Mouse (Mus musculus) midbrain, embryonic 15.5 days (tissue): ENCODE measurements around the gene Lce3e. TPM values are rescaled to one million over a fixed set of nuclear protein-coding genes. Genes with fewer than 3 reads are reported as not detected.

Experiments used
- ATAC-seq: fragments of 200-750 bp; cut with Nextera tagmentation; replicated peaks from 2 replicates; pipeline ENCODE4 v1.8.0; 2017; ENCODE audit warnings: moderate TSS enrichment
- H3K27ac ChIP-seq: fragments of 300-500 bp; sonication (generic); 2 replicates; pipeline ENCODE4 v1.5.1; 2015; ENCODE audit warnings: mild to moderate bottlenecking, inconsistent platforms
- H3K27me3 ChIP-seq: fragments of 300-500 bp; sonication (generic); replicated peaks from 2 replicates; pipeline ENCODE4 v1.6.1; 2015; ENCODE audit warnings: inconsistent platforms
- H3K36me3 ChIP-seq: fragments of 300-500 bp; sonication (generic); replicated peaks from 2 replicates; pipeline ENCODE4 v1.6.1; 2015; ENCODE audit warnings: inconsistent platforms
- H3K4me1 ChIP-seq: fragments of 300-500 bp; sonication (generic); 2 replicates; pipeline ENCODE4 v1.6.1; 2015; ENCODE audit warnings: inconsistent platforms
- H3K4me2 ChIP-seq: fragments of 300-500 bp; sonication (generic); 2 replicates; pipeline ENCODE4 v1.6.1; 2015; ENCODE audit warnings: inconsistent platforms, mild to moderate bottlenecking, moderate library complexity
- H3K4me3 ChIP-seq: fragments of 300-500 bp; sonication (generic); 2 replicates; pipeline ENCODE4 v1.5.1; 2015; ENCODE audit warnings: mild to moderate bottlenecking, inconsistent platforms
- H3K9ac ChIP-seq: fragments of 300-500 bp; sonication (generic); 2 replicates; pipeline ENCODE4 v1.6.1; 2015; ENCODE audit warnings: mild to moderate bottlenecking, inconsistent platforms
- H3K9me3 ChIP-seq: fragments of 300-500 bp; sonication (generic); 2 replicates; pipeline ENCODE4 v1.6.1; 2016; ENCODE audit warnings: inconsistent platforms
- WGBS: fragments of 180-500 bp; shearing (Covaris S2); methylation state at CpG from one replicate; pipeline ENCODE4 v1.1.7; 2015; ENCODE audit warnings: mixed read lengths; 5-methylcytosine and 5-hydroxymethylcytosine counted together
- polyA plus RNA-seq: library from polyadenylated mRNA; unstranded; fragments of >200 nt; fragmentation: Nextera tagmentation; extraction: Ambion mirVana; gene quantifications from 2 replicates; pipeline ENCODE4 v1.2.1, GENCODE M21; 2015

Gene Lce3e
- polyA plus RNA-seq: not detected in 2 replicates

DNA sequence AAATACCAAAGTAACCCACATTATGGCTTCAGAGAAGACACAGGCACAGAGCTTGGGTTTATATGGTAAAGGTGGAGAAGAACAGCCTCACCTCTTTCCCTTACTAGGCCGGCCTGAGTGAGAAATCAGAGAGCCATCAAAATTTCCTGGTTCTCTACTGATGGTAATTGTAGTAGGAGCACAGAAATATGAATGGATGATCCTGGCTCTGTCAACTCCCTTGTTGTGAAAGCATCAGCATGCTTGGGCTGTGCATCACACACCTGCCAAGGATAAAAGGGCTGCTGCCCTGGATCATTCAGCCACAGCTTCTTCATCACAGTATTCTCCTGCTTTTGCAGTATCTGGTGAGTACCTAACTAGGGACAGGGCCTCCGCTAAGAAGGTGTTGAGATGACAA lies at the start of gene Lce3e:
TSS of gene Lce3e (plus strand) at position 301 of the 400 bp plus-strand sequence.
- WGBS: 89% methylated on average over 2 of the region's 2 CpGs
- Histone ChIP-seq H3K9ac (no peak within 1 kb of the TSS), H3K36me3 (no peaks in the 10 kb centered on the region), H3K27ac (no peak within 1 kb of the TSS), H3K4me2 (no peak within 1 kb of the TSS), H3K4me1 (no peaks in the 10 kb centered on the region), H3K4me3 (no peak within 1 kb of the TSS), H3K27me3 (no peaks in the 10 kb centered on the region), H3K9me3 (no peaks in the 10 kb centered on the region)
- no peak for ATAC-seq

- no peak overlapping the region for H3K27ac ChIP-seq
- no peak overlapping the region for H3K9ac ChIP-seq
- H3K36me3 ChIP-seq: no peaks in the 10 kb centered on the region
- no peak overlapping the region for H3K4me3 ChIP-seq
- WGBS: 59% methylated on average over 4 of the region's 4 CpGs
- no peak overlapping the region for H3K4me2 ChIP-seq
- no peaks in the 10 kb centered on the region for H3K9me3 ChIP-seq
- no peak for ATAC-seq
- no peaks in the 10 kb centered on the region for H3K4me1 ChIP-seq
- H3K27me3 ChIP-seq: no peaks in the 10 kb centered on the region
These were observed 46.5 kb upstream of the Lce3e start for GRCm38 (mm10) chr3:92920364-92920763.

GRCm38 (mm10) chr3:92926130-92926529 lies 40.7 kb upstream of the Lce3e start, which contains the start of gene Lce3a:
Lce3a (minus strand) TSS chr3:92926230.
- Histone ChIP-seq H3K4me2 (no peak within 1 kb of the TSS), H3K4me1 (no peaks in the 10 kb centered on the region), H3K27me3 (no peaks in the 10 kb centered on the region), H3K27ac (no peak within 1 kb of the TSS), H3K4me3 (no peak within 1 kb of the TSS), H3K9ac (no peak within 1 kb of the TSS), H3K9me3 (no peaks in the 10 kb centered on the region), H3K36me3 (no peaks in the 10 kb centered on the region)
- ATAC-seq: no peak
- 80% methylated on average over 2 of the region's 2 CpGs for WGBS

- ATAC-seq: no peak
- no peak within 1 kb of the TSS for H3K4me3 ChIP-seq
- no peaks in the 10 kb centered on the region for H3K27me3 ChIP-seq
- no peak within 1 kb of the TSS for H3K27ac ChIP-seq
- 62% methylated on average over 2 of the region's 2 CpGs for WGBS
- no peaks in the 10 kb centered on the region for H3K4me1 ChIP-seq
- H3K9me3 ChIP-seq: no peaks in the 10 kb centered on the region
- H3K9ac ChIP-seq: no peak within 1 kb of the TSS
- H3K36me3 ChIP-seq: no peaks in the 10 kb centered on the region
- no peak within 1 kb of the TSS for H3K4me2 ChIP-seq
These were observed 34.2 kb upstream of the Lce3e start, which contains the start of gene Lce3b for GRCm38 (mm10) chr3:92932679-92933078. Lce3b (plus strand) TSS chr3:92932979.

DNA sequence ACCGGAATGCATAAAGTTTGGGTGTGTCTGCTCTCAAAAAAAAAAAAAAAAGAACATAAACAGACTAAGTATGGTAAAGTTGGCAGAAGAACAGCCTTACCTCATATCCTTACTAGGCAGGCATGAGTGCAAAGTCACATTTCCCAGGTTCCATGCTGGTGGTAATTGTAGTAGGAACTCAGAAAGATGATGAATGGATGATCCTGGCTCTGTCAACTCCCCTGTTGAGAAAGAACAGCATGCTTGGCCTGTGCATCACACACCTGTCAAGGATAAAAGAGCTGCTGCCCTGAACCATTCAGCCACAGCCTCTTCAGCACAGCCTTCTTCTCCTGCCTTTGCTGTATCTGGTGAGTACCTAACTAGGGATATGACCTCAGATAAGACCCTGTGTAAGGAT lies 22.7 kb upstream of the Lce3e start, which contains the start of gene Lce3c:
TSS of gene Lce3c (plus strand) at position 301 of the 400 bp plus-strand sequence.
- no peak for ATAC-seq
- WGBS: 69% methylated on average over 1 of the region's 1 CpGs

GRCm38 (mm10) chr3:92957090-92957489 lies 9.8 kb upstream of the Lce3e start, which contains the start of gene Lce3d:
Lce3d (plus strand) TSS chr3:92957390.
- H3K9ac ChIP-seq: no peak within 1 kb of the TSS
- H3K4me1 ChIP-seq: no peaks in the 10 kb centered on the region
- no peak within 1 kb of the TSS for H3K4me2 ChIP-seq
- H3K36me3 ChIP-seq: no peaks in the 10 kb centered on the region
- no peak within 1 kb of the TSS for H3K27ac ChIP-seq
- H3K9me3 ChIP-seq: no peaks in the 10 kb centered on the region
- H3K27me3 ChIP-seq: no peaks in the 10 kb centered on the region
- 84% methylated on average over 1 of the region's 1 CpGs for WGBS
- ATAC-seq: no peak
- H3K4me3 ChIP-seq: no peak within 1 kb of the TSS

More for the DNA sequence above, 22.7 kb upstream of the Lce3e start, which contains the start of gene Lce3c:
- H3K9me3 ChIP-seq: no peaks in the 10 kb centered on the region
- no peak within 1 kb of the TSS for H3K4me3 ChIP-seq
- no peak within 1 kb of the TSS for H3K4me2 ChIP-seq
- no peak within 1 kb of the TSS for H3K9ac ChIP-seq
- H3K4me1 ChIP-seq: no peaks in the 10 kb centered on the region
- H3K36me3 ChIP-seq: no peaks in the 10 kb centered on the region
- no peaks in the 10 kb centered on the region for H3K27me3 ChIP-seq
- no peak within 1 kb of the TSS for H3K27ac ChIP-seq

DNA sequence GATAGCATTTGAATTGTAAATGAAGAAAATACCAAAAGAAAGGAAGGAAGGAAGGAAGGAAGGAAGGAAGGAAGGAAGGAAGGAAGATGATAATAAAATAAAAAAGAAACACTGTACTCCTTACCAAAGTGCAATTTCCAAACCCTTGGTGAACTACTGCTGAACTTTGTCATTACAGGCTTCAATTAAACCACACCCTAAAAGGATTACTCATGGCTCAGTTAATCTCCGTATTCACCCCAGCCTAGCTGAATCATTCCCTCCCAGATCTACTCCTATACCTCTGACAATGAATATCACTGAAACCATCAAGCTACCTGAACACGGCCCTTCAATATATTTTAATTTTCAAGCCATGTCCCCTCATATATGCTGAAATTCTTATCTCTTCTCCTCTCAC lies 11.6 kb downstream of the Lce3e start:
- 56% methylated on average over 2 of the region's 2 CpGs for WGBS
- Histone ChIP-seq H3K4me3 (no peak overlapping the region), H3K4me1 (no peaks in the 10 kb centered on the region), H3K9me3 (no peaks in the 10 kb centered on the region), H3K4me2 (no peak overlapping the region), H3K36me3 (no peaks in the 10 kb centered on the region), H3K27ac (no peak overlapping the region), H3K27me3 (no peaks in the 10 kb centered on the region), H3K9ac (no peak overlapping the region)
- no peak for ATAC-seq

GRCm38 (mm10) chr3:92991926-92992325 lies 25.1 kb downstream of the Lce3e start, which contains the start of gene Lce3f:
Lce3f (plus strand) TSS chr3:92992226.
- Histone ChIP-seq H3K4me3 (no peak within 1 kb of the TSS), H3K4me1 (no peaks in the 10 kb centered on the region), H3K9ac (no peak within 1 kb of the TSS), H3K36me3 (no peaks in the 10 kb centered on the region), H3K4me2 (no peak within 1 kb of the TSS), H3K27me3 (no peaks in the 10 kb centered on the region), H3K27ac (no peak within 1 kb of the TSS), H3K9me3 (no peaks in the 10 kb centered on the region)
- ATAC-seq: no peak

DNA sequence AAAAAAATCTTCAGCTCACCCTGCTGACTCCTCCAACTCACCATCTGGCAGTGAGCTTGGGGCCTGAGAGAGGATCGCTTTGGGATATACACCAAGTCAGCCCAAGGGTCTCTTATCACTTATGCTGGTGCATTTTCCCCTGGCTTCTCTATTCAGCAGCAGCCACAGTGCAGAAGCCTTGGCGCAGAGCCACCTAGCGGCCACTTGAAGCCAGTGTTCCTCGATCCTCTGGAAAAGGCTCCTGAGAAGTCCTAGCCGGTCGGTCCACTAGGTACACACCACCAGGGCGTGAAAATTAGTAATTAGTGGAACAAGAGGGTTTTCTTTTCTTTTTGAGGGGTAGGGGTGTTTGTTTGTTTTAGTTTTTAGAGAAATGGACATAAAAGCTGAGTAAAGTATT lies 31.8 kb downstream of the Lce3e start:
- Histone ChIP-seq H3K27me3 (no peaks in the 10 kb centered on the region), H3K27ac (no peak overlapping the region), H3K4me2 (no peak overlapping the region), H3K4me1 (no peaks in the 10 kb centered on the region), H3K9ac (no peak overlapping the region), H3K9me3 (no peaks in the 10 kb centered on the region), H3K36me3 (no peaks in the 10 kb centered on the region), H3K4me3 (no peak overlapping the region)
- peak; percentile 97 for ATAC-seq
- WGBS: 4% methylated on average over 7 of the region's 7 CpGs

DNA sequence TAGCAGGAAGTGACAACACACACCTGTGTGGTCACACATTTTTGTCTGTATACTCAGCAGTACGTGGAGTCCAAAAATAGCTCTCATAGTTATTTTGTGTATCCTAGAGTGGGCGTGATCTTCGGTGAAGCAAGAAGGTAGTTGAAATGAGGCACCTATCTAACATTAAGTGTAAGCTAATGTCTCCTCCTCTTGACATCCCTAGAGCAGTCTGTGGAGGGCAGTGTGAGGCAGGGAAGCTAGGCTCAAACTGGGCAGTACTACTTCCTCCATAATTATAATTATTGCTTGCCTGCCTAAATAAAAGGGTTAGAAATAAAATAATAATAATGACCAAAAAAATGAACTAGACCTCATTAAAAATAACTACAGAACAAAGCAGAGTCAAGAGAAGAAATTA lies 33.8 kb downstream of the Lce3e start:
- no peak for ATAC-seq
- Histone ChIP-seq H3K27me3 (no peaks in the 10 kb centered on the region), H3K4me1 (no peaks in the 10 kb centered on the region), H3K4me3 (no peak overlapping the region), H3K36me3 (no peaks in the 10 kb centered on the region), H3K9me3 (no peaks in the 10 kb centered on the region), H3K4me2 (no peak overlapping the region), H3K9ac (no peak overlapping the region), H3K27ac (no peak overlapping the region)
- WGBS: 83% methylated on average over 3 of the region's 3 CpGs

GRCm38 (mm10) chr3:93002843-93003242 lies 36.0 kb downstream of the Lce3e start:
- 64% methylated on average over 4 of the region's 4 CpGs for WGBS
- no peak overlapping the region for H3K4me2 ChIP-seq
- ATAC-seq: no peak
- no peak overlapping the region for H3K4me3 ChIP-seq
- H3K27me3 ChIP-seq: no peaks in the 10 kb centered on the region
- no peaks in the 10 kb centered on the region for H3K36me3 ChIP-seq
- H3K27ac ChIP-seq: no peak overlapping the region
- H3K4me1 ChIP-seq: no peaks in the 10 kb centered on the region
- no peak overlapping the region for H3K9ac ChIP-seq
- H3K9me3 ChIP-seq: no peaks in the 10 kb centered on the region

DNA sequence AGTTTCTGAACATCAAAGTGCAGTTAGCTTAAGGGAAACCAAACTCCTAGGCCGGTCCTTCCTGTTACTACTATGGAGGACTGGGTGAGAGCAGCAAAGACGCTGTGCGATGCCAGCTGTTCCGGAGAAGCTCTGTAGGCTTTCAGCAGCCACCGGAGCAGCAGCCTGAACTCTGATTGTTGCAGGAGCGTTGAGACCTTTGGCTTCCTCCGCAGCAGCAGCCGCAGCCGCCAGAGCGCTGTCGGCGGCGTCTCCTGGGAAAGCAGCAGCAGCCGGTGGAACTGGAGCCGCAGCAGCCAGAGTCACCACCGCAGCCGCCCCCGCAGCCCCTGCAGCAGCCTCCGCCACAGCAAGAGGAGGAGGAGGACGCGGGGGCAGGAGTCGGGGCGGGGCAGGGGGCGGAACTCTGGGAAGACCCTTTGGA lies 47.5 kb downstream of the Lce3e start:
- H3K9me3 ChIP-seq: no peaks in the 10 kb centered on the region
- H3K27ac ChIP-seq: peak overlapping the region; percentile 34
- H3K9ac ChIP-seq: peak overlapping the region; percentile 38
- H3K4me2 ChIP-seq: peak overlapping the region; percentile 65
- no peaks in the 10 kb centered on the region for H3K36me3 ChIP-seq
- H3K27me3 ChIP-seq: no peaks in the 10 kb centered on the region
- WGBS: 1% methylated on average over 24 of the region's 24 CpGs
- ATAC-seq: peak; percentile 94
- H3K4me3 ChIP-seq: peak overlapping the region; percentile 45
- H3K4me1 ChIP-seq: peaks cover 13% of the 10 kb centered on the region

DNA sequence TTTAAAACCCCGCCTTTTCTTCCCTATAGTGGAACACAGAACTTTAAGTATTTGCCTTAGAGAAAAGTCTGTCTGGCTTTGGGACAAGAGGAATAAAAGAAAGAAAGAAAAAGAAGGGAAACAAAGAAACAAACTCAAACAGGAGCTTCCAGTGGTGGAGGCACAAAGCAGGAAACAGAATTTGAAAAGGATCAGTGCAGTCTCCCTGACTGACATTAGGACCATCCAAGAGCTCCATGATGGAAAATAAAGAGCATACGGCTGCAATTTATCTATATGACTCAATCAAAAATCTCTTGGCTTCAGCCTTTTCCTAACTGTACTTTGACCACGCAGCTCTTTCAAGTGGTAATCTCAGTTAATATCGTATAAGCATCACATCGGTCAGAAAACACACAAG lies 48.0 kb downstream of the Lce3e start:
- Histone ChIP-seq H3K27ac (no peak overlapping the region), H3K9me3 (no peaks in the 10 kb centered on the region), H3K4me3 (peak overlapping the region; percentile 45), H3K9ac (peak overlapping the region; percentile 38), H3K4me1 (peaks cover 13% of the 10 kb centered on the region), H3K36me3 (no peaks in the 10 kb centered on the region), H3K4me2 (peak overlapping the region; percentile 65), H3K27me3 (no peaks in the 10 kb centered on the region)
- WGBS: 15% methylated on average over 5 of the region's 5 CpGs
- peak; percentile 64 for ATAC-seq
